Mouse (Mus musculus) myocyte (in vitro differentiated cells): Measurements from ENCODE around the gene C1qc. TPM values are rescaled to one million over a fixed set of nuclear protein-coding genes. Genes with fewer than 3 reads are reported as not detected.

ENCODE experiments used
- H3K27me3 ChIP-seq: one replicate; pipeline ENCODE4 v1.6.1; 2011; ENCODE audit not compliant: control insufficient read depth, insufficient read depth, insufficient read length
- H3K36me3 ChIP-seq: one replicate; pipeline ENCODE4 v1.6.1; 2011; ENCODE audit not compliant: control insufficient read depth, insufficient read depth
- H3K4me2 ChIP-seq: one replicate; pipeline ENCODE4 v1.6.1; 2011; ENCODE audit warnings: low read depth, control low read depth
- H3K4me3 ChIP-seq: one replicate; pipeline ENCODE4 v1.5.1; 2011; ENCODE audit warnings: mild to moderate bottlenecking, control low read depth, moderate library complexity
- H3K79me2 ChIP-seq: one replicate; pipeline ENCODE4 v1.6.1; 2011; ENCODE audit not compliant: control insufficient read depth, insufficient read depth
- H3ac ChIP-seq: one replicate; pipeline ENCODE4 v1.6.1; 2011; ENCODE audit not compliant: control insufficient read depth, insufficient read length
- CEBPB ChIP-seq: IDR thresholded peaks from 2 replicates; pipeline ENCODE4 v1.6.1; 2011; ENCODE audit warnings: mild to moderate bottlenecking, moderate library complexity; ENCODE audit not compliant: poor library complexity, insufficient read depth, severe bottlenecking
- E2F4 ChIP-seq: IDR thresholded peaks from one replicate; pipeline ENCODE4 v1.6.1; 2011; ENCODE audit warnings: mild to moderate bottlenecking, control low read depth, moderate library complexity; ENCODE audit not compliant: insufficient read depth
- MAX ChIP-seq: IDR thresholded peaks from one replicate; pipeline ENCODE4 v1.6.1; 2011; ENCODE audit warnings: low read depth, mild to moderate bottlenecking, control low read depth
- MYOD1 ChIP-seq, 3 experiments: IDR thresholded peaks; one replicate each; pipeline ENCODE4 v1.6.1; 2011; ENCODE audit warnings: control low read depth in 2 of 3, low read depth in 2 of 3, mild to moderate bottlenecking in 2 of 3, moderate library complexity in 1 of 3; ENCODE audit not compliant: insufficient read length in 2 of 3, control insufficient read depth in 1 of 3
- MYOG ChIP-seq, 3 experiments: IDR thresholded peaks; one replicate each; pipeline ENCODE4 v1.6.1; 2011; ENCODE audit warnings: control low read depth in 2 of 3, low read depth in 2 of 3, mild to moderate bottlenecking in 2 of 3; ENCODE audit not compliant: insufficient read length in 2 of 3, control insufficient read depth in 1 of 3, insufficient read depth in 1 of 3
- POLR2A ChIP-seq: IDR thresholded peaks from one replicate; pipeline ENCODE4 v1.6.1; 2011; ENCODE audit warnings: low read depth, mild to moderate bottlenecking, control low read depth, moderate library complexity; ENCODE audit not compliant: insufficient read length
- POLR2AphosphoS2 ChIP-seq: IDR thresholded peaks from one replicate; pipeline ENCODE4 v1.6.1; 2011; ENCODE audit warnings: low read depth, control low read depth; ENCODE audit not compliant: insufficient read length
- REST ChIP-seq: IDR thresholded peaks from one replicate; pipeline ENCODE4 v1.6.1; 2011; ENCODE audit warnings: mild to moderate bottlenecking, control low read depth, moderate library complexity; ENCODE audit not compliant: insufficient read depth, insufficient read length
- SRF ChIP-seq: IDR thresholded peaks from one replicate; pipeline ENCODE4 v1.6.1; 2011; ENCODE audit warnings: low read depth; ENCODE audit not compliant: control insufficient read depth, insufficient read length
- TCF12 ChIP-seq: IDR thresholded peaks from one replicate; pipeline ENCODE4 v1.6.1; 2011; ENCODE audit warnings: mild to moderate bottlenecking, control low read depth; ENCODE audit not compliant: poor library complexity, insufficient read depth, severe bottlenecking
- TCF3 ChIP-seq: IDR thresholded peaks from one replicate; pipeline ENCODE4 v1.6.1; 2011; ENCODE audit warnings: low read depth, control low read depth; ENCODE audit not compliant: insufficient read length
- USF1 ChIP-seq: IDR thresholded peaks from one replicate; pipeline ENCODE4 v1.6.1; 2011; ENCODE audit warnings: low read depth, mild to moderate bottlenecking, control low read depth, moderate library complexity
- polyA plus RNA-seq: library from polyadenylated mRNA; unstranded; fragments of >200 nt; fragmentation: generic; extraction: Trizol; gene quantifications from one replicate; pipeline ENCODE4 v1.2.1, GENCODE M21; 2012; ENCODE audit warnings: missing spikeins

The C1qc gene
- polyA plus RNA-seq, 1 experiment: not detected

DNA sequence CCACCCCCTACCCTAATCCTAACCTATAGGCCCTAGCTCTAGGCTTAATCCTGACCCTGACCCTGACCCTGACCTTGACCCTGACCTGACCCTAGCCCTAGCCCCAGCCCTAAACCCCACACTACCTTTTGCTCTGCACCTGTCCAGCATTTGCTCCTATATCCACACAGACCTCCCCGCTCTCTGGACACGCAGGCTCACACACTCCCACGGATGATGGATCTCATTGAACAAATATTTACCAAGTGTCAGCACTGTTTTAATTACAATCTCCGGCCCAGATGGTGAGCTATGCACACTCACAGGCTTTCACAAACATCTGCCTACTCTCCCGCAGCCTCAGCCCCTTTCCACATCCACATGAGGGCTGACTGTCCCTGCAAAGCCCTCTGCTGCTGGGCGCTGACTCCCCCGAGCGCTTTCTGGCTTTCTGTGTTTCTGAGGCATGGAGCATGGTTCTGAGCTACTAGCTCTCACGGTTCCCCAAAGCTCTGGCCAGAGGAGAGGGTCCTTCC lies 5.3 kb upstream of the C1qc start:
- Histone ChIP-seq H3K4me2 (no peak overlapping the region), H3ac (no peak overlapping the region), H3K27me3 (peaks cover 40% of the 10 kb centered on the region), H3K36me3 (no peaks in the 10 kb centered on the region), H3K79me2 (no peaks in the 10 kb centered on the region), H3K4me3 (no peak overlapping the region)
- TF ChIP-seq MYOG (IDR thresholded peaks at IDR 0.05; ENCODE audit: control insufficient read depth in 1 of 3, insufficient read depth in 1 of 3, insufficient read length in 2 of 3, low read depth in 2 of 3): no peak
- TF ChIP-seq REST: no peak
- TF ChIP-seq TCF3: no peak
- TF ChIP-seq MAX: no peak

DNA sequence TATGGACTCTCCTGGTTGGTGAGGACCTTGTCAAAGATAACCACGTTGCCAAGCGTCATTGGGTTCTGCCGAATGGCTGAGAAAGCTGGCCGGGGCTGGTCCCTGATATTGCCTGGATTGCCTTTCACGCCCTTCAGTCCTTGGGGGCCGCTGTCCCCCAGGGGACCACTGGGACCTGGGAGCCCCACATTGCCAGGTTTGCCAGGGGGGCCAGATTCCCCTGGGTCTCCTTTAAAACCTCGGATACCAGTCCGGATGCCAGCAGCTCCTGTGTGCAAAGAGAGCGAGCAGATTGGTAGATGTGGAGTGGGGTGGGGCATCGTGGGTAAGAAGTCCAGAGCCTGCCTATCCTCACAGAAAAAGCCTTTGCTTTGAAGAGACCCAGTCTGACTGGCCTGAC lies 3.6 kb upstream of the C1qc start:
- Histone ChIP-seq H3K36me3 (no peaks in the 10 kb centered on the region), H3K79me2 (no peaks in the 10 kb centered on the region), H3ac (no peak overlapping the region), H3K4me3 (no peak overlapping the region), H3K4me2 (no peak overlapping the region), H3K27me3 (peaks cover 56% of the 10 kb centered on the region)
- TF ChIP-seq MYOD1 (IDR thresholded peaks at IDR 0.05; ENCODE audit: control insufficient read depth in 1 of 3, insufficient read length in 2 of 3, low read depth in 2 of 3): no peak
- no peak for TF ChIP-seq E2F4
- TF ChIP-seq REST: no peak
- no peak for TF ChIP-seq SRF
- no peak for TF ChIP-seq POLR2AphosphoS2
- no peak for TF ChIP-seq CEBPB

DNA sequence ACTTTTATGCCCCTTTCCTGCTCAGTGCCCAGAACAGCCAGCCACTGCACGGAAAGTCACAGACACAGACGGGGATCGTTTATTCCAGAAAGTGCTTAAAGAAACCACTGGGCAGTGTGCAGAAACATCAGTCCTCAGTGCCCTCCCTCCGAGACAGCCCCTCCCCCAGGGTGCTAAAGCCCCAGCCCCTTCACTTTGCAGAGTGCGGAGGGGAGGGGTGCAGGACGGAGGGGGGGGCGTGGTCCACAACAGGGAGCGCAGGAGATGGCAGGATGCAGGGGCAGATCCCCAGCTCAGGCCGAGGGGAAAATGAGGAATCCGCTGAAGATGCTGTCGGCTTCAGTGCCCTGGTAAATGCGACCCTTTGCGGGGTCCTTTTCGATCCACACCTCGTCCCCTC lies 3.0 kb upstream of the C1qc start:
- H3K27me3 ChIP-seq: peaks cover 61% of the 10 kb centered on the region
- no peaks in the 10 kb centered on the region for H3K36me3 ChIP-seq
- no peak overlapping the region for H3K4me2 ChIP-seq
- H3K4me3 ChIP-seq: no peak overlapping the region
- no peak overlapping the region for H3ac ChIP-seq
- TF ChIP-seq POLR2AphosphoS2 (no peak), SRF (no peak), REST (no peak), POLR2A (no peak), CEBPB (no peak), TCF3 (no peak), MYOG (IDR thresholded peaks at IDR 0.05; ENCODE audit: control insufficient read depth in 1 of 3, insufficient read depth in 1 of 3, insufficient read length in 2 of 3, low read depth in 2 of 3) (no peak), TCF12 (no peak), USF1 (no peak)
- H3K79me2 ChIP-seq: no peaks in the 10 kb centered on the region

DNA sequence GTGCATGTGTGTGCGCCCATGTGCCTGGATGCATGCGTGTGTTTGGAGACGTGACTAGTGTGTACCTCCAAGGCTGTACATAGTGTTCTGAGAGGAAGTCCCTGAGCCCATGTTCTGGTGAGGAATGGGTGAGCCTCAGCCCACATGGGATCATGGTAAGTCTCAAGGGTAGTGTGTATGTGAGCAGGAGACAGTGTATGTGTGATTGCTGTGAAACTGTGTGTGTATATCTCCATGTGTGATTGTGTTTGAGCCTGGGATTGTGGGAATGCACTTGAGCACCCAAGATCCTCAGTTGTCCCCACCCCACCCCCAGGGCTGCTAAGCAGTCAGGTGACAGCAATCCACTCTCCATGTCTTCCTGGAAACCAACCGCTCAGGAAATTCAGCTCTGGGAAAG lies 2.0 kb upstream of the C1qc start:
- TF ChIP-seq E2F4 (no peak), POLR2AphosphoS2 (no peak), MAX (no peak), TCF12 (no peak), TCF3 (no peak), POLR2A (no peak), USF1 (no peak), REST (no peak), SRF (no peak), MYOG (IDR thresholded peaks at IDR 0.05; ENCODE audit: control insufficient read depth in 1 of 3, insufficient read depth in 1 of 3, insufficient read length in 2 of 3, low read depth in 2 of 3) (no peak), MYOD1 (IDR thresholded peaks at IDR 0.05; ENCODE audit: control insufficient read depth in 1 of 3, insufficient read length in 2 of 3, low read depth in 2 of 3) (no peak), CEBPB (no peak)
- Histone ChIP-seq H3K4me3 (no peak overlapping the region), H3ac (no peak overlapping the region), H3K4me2 (no peak overlapping the region), H3K36me3 (no peaks in the 10 kb centered on the region), H3K27me3 (peaks cover 67% of the 10 kb centered on the region), H3K79me2 (no peaks in the 10 kb centered on the region)

DNA sequence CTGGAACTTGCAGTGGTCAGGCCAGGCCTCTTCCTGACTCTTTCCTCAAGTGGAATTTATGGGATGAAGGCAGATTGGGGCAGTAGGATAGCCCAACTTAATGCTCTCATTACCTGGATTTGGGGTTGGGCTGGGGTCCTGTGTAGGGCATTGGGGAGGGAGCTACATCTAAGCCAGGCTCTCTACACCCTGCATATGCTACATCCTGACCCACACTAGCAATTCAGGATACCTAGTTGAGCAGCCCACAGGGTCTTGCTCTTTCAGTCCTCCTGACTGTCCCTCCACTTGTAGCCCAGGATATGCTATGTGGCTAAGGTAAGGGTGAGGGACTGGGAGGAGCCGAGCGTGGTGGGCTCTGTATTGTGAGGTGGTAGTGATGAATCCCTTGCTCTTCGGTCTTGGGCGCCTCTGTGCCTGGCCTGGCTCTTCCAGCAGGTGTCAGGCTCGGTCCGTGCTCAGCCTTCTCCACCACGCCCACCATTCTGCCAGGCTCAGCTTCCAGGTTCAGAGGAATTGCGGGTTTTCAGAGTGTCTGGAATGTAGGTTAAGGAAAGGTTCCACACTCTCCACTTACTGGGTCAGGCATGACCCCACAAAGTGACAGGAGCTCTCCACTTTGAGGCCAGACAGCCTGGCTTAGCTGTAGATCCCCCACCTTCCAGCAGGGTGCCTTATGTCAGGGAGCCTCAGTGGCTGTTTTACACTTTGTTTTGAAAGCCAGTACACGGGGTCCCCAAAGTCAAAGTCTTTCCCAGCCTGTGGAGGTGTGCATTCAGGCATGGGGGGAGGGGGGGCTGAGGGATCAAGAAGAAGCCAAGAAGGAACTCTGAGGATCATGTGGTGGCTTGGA lies 1.1 kb upstream of the C1qc start:
- Histone ChIP-seq H3K4me2 (no peak overlapping the region), H3ac (no peak overlapping the region), H3K36me3 (no peaks in the 10 kb centered on the region), H3K4me3 (no peak overlapping the region), H3K27me3 (peaks cover 76% of the 10 kb centered on the region), H3K79me2 (no peaks in the 10 kb centered on the region)
- no peak for TF ChIP-seq USF1
- no peak for TF ChIP-seq E2F4
- TF ChIP-seq MAX: no peak
- TF ChIP-seq SRF: no peak
- no peak for TF ChIP-seq POLR2AphosphoS2
- no peak for TF ChIP-seq CEBPB
- TF ChIP-seq TCF12: no peak
